Mouse (Mus musculus): ENCODE measurements around the gene Dpp6.
A peak's percentile ranks its signal among the peaks of the same experiment; 100 is the strongest.

Gene Dpp6

GRCm38 (mm10) chr5:26969941-26970590, 153.1 kb downstream of the Dpp6 start:
- no peak for DNase-seq

- DNase-seq: no peak
Measured at GRCm38 (mm10) chr5:26973166-26973565, 156.2 kb downstream of the Dpp6 start.

GRCm38 (mm10) chr5:26979348-26979747, 162.3 kb downstream of the Dpp6 start:
- DNase-seq: no peak

DNA sequence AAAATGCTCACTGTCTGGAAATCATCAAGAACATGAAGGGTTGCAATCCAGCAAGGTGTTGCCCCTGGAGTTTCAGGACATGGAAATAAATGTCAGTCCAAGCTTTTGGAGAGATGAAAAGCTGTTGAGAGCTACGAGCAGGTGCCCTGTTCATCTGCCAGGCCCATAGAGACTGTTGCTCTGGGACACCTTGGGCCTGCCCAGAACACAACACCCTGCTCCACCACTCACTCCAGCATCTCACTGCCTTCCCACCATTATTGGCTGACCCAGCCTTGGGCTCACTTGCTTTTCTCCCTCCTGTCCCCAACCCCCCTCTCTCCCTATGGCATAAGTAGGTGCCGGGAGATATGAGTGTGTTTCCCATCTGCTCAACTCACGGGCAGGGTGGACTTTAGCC, 162.8 kb downstream of the Dpp6 start:
- no peak for DNase-seq

- no peak for DNase-seq
Measured at GRCm38 (mm10) chr5:26985114-26985513, 168.1 kb downstream of the Dpp6 start.

GRCm38 (mm10) chr5:26991587-26991986, 174.6 kb downstream of the Dpp6 start:
- DNase-seq: no peak

- DNase-seq: no peak
Measured at GRCm38 (mm10) chr5:27003537-27003936, 186.5 kb downstream of the Dpp6 start.

GRCm38 (mm10) chr5:27009157-27009556, 192.2 kb downstream of the Dpp6 start:
- DNase-seq: no peak

DNA sequence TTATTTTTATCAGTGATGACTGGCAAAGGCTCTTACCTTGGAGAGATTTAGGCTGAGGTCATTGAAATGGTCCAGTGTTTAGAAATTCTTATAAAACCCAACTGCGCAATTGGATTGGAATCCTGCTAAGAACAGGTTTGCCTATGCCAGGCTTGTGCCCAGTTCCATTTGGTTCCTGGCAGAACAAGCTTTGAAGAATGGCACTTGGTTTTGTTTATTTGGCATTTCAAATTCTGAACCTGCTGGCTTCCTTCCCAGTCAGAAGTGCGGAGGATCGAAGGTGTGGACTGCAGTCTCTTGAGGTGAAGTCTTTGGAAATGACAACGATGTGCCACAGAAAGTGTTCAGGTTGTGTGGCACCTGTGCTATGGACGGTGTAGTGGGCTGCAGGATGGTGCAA, 193.6 kb downstream of the Dpp6 start:
- DNase-seq: no peak

- DNase-seq: no peak
Measured at GRCm38 (mm10) chr5:27018314-27018956, 201.4 kb downstream of the Dpp6 start.

DNA sequence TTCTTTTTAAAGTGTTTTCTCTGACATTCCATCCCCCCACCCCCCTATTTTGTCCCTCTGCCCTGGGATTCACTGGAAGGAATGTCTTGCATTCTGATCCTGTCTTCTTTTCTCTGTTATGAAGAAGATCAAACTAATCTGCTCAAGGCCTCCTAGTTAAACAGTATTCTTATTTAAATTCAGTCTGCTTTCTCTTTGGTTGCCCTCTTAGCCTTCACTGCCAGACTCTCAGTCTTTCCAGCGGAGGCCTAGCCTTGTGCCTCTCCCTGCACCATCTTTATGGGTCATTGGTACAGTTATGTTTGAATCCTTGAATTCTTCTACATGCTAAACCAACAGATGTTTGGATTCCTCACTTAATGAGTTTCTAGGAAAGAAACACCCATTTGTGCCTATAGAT, 211.6 kb downstream of the Dpp6 start:
- DNase-seq: no peak

DNA sequence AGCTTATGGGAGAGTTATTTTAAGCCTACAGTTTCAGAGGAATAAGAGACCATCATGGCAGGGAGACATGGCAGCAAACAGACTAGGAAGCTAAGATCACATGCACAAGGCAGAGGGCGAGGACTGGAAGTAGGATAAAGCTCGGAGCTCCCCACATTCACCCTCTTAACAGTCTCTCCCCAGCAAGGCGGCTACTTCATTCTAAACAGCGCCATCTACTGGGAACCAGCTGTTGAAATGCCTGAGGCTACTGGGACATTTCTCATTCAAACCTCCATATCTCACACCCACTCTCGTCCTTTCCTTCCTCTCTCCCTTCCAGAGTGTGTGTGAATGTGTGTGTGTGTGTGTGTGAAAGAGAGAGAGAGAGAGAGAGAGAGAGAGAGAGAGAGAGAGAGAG, 212.8 kb downstream of the Dpp6 start:
- no peak for DNase-seq

GRCm38 (mm10) chr5:27034858-27035257, 217.9 kb downstream of the Dpp6 start:
- DNase-seq: no peak

- DNase-seq: no peak
Measured at GRCm38 (mm10) chr5:27035291-27035690, 218.3 kb downstream of the Dpp6 start.

- DNase-seq: peak; percentile 2
Measured at GRCm38 (mm10) chr5:27035891-27036290, 218.9 kb downstream of the Dpp6 start.

DNA sequence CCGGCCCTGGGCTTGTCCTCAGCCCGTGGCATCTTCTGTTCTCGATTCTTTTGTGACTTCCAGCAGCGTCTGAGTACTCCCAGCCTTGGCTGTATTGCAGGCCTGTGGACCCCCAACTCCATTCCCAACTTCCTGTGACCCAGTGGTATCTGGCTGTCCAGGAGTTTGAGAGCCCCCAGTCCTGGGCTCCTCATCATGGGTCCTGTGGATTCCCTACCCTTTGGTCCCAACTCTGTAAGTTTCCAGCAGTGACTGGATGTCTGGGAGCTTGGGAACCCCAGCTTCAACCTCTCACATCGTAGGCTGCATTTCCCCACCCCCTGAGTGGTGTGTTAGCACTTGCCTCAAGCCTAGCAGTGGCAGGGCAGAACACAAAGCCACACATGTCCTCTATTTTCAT, 220.8 kb downstream of the Dpp6 start:
- no peak for DNase-seq

- DNase-seq: no peak
Measured at GRCm38 (mm10) chr5:27048167-27048566, 231.2 kb downstream of the Dpp6 start.

DNA sequence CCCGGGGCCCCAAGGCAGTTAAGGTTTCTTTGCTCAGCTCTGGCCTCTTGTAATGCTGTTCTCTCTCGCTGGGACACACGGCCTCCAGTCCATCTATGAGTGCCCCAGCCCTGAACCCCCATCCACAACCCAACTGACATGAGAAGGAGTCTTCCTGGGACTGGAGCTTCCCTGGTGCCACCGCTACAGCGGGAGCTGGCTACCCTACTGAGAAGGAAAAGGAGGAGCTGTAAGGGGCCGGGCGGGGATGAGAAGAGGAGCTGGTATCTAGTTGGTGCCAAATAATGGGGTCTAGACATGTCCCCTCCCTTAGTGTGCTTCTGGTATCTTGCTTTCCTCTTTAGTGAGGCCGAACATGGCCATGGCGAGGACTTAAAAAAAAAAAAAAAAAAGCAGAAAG, 231.9 kb downstream of the Dpp6 start:
- DNase-seq: no peak

GRCm38 (mm10) chr5:27049341-27050091, 232.5 kb downstream of the Dpp6 start:
- DNase-seq: no peak

GRCm38 (mm10) chr5:27051250-27051649, 234.2 kb downstream of the Dpp6 start:
- no peak for DNase-seq

GRCm38 (mm10) chr5:27052441-27052840, 235.4 kb downstream of the Dpp6 start:
- peak; percentile 7 for DNase-seq

DNA sequence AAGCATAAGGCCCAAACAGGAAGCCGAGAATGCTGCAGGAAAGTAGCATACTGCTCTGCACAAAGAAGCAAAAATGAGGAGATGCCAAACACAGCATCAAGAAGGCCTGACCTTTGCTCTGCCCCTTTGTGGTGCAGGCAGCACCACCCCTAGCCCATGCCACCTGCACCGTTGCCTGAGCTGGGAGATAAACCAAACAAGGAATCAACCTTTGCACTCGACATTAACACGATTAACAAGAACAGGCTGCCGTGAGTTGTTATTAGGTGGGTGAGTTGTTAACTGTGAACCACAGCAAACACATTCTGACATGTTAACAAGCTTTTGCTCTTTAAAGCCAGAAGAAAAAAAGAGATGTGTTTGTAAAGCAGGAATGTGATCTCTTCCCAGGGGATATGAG, 239.4 kb downstream of the Dpp6 start:
- DNase-seq: no peak

GRCm38 (mm10) chr5:27060114-27060513, 243.1 kb downstream of the Dpp6 start:
- DNase-seq: no peak

GRCm38 (mm10) chr5:27063871-27064270, 246.9 kb downstream of the Dpp6 start:
- no peak for DNase-seq

Data from lung, postnatal 10 days (tissue).